Mouse (Mus musculus) forebrain, embryonic 14.5 days (tissue): ENCODE data around the gene Mydgf. TPM values are rescaled to one million over a fixed set of nuclear protein-coding genes. Genes with fewer than 3 reads are reported as not detected.

ENCODE experiments used
- ATAC-seq: fragments of 200-750 bp; cut with Nextera tagmentation; 2 replicates; pipeline ENCODE4 v1.8.0; 2017; ENCODE audit warnings: mild to moderate bottlenecking, moderate library complexity
- DNase-seq: peaks from one replicate; pipeline ENCODE4 v3.0.0-alpha.2; 2015; ENCODE audit warnings: low spot score
- H3K27ac ChIP-seq: fragments of 300-500 bp; sonication (generic); 2 replicates; pipeline ENCODE4 v1.5.1; 2014; ENCODE audit warnings: low read depth, mild to moderate bottlenecking, control low read depth, low read length, moderate library complexity
- H3K27me3 ChIP-seq: fragments of 300-500 bp; sonication (generic); replicated peaks from 2 replicates; pipeline ENCODE4 v1.6.1; 2014; ENCODE audit warnings: low read length, control low read depth, mixed read lengths; ENCODE audit not compliant: control insufficient read depth, insufficient read depth
- H3K36me3 ChIP-seq: fragments of 300-500 bp; sonication (generic); 2 replicates; pipeline ENCODE4 v1.6.1; 2014; ENCODE audit warnings: low read length, control low read depth; ENCODE audit not compliant: control insufficient read depth, insufficient read depth
- H3K4me1 ChIP-seq: fragments of 300-500 bp; sonication (generic); 2 replicates; pipeline ENCODE4 v1.6.1; 2014; ENCODE audit warnings: antibody characterized with exemption, low read length, control low read depth; ENCODE audit not compliant: control insufficient read depth, insufficient read depth
- H3K4me2 ChIP-seq: fragments of 300-500 bp; sonication (generic); 2 replicates; pipeline ENCODE4 v1.6.1; 2014; ENCODE audit warnings: mild to moderate bottlenecking, control low read depth, low read length
- H3K4me3 ChIP-seq: fragments of 300-500 bp; sonication (generic); 2 replicates; pipeline ENCODE4 v1.5.1; 2014; ENCODE audit warnings: low read depth, low read length, control low read depth
- H3K9ac ChIP-seq: fragments of 300-500 bp; sonication (generic); 2 replicates; pipeline ENCODE4 v1.6.1; 2014; ENCODE audit warnings: mild to moderate bottlenecking, low read length, control low read depth, moderate library complexity
- H3K9me3 ChIP-seq: fragments of 300-500 bp; sonication (generic); replicated peaks from 2 replicates; pipeline ENCODE4 v1.6.1; 2016; ENCODE audit warnings: low read length, control low read depth, mixed read lengths; ENCODE audit not compliant: control insufficient read depth
- WGBS: fragments of 180-500 bp; shearing (Covaris S2); extraction: QIAGEN DNeasy Blood & Tissue Kit; methylation state at CpG from one replicate; pipeline ENCODE4 v1.1.7; 2014; 5-methylcytosine and 5-hydroxymethylcytosine counted together
- polyA plus RNA-seq: library from polyadenylated mRNA; unstranded; fragments of >200 nt; fragmentation: Nextera tagmentation; extraction: Ambion mirVana; gene quantifications from 2 replicates; pipeline ENCODE4 v1.2.1, GENCODE M21; 2014

Mydgf gene
- polyA plus RNA-seq, 1 experiment from 2014 or later, result 63.5 TPM

DNA sequence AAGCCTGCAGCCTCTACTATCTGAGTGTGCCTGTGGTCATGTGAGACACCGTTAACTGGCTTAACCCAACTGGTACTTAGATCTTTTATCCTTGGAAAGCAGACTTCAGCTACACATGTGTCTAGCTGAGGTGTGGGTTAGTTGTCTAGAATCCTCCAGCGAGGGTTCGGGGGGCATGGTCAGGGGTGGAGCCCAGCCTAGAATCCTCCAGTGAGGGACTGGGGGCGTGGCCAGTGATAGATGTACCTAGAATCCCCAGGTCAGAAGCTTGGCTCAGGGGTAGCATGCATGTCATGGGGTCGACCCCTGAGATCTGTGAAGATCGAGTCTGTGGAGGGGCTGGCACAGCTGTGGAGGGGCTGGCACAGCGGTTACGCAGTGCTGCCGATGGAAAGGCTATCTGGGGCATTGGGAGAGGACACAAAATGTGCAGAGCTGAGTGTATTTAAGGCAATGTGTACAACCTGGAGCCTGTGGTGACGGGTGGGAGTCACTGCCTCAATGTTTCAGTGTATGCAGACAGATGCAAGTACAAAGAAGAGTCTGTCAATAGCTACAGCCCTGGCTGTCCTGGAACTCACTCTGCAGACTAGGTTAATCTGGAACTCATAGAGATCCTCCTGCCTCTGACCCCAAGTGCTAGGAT is 10.2 kb downstream of the Mydgf start:
- 58% methylated on average over 10 of the region's 10 CpGs for WGBS
- ATAC-seq, result no peak; the same call in 1 of the 2 replicates
- H3K4me1 ChIP-seq, result no peaks in the 10 kb centered on the region
- no peak overlapping the region for H3K27ac ChIP-seq
- no peak overlapping the region for H3K4me3 ChIP-seq
- H3K4me2 ChIP-seq, result no peak overlapping the region
- H3K27me3 ChIP-seq, result no peaks in the 10 kb centered on the region
- peaks cover 42% of the 10 kb centered on the region for H3K36me3 ChIP-seq
- no peak overlapping the region for H3K9ac ChIP-seq
- no peak for DNase-seq
- H3K9me3 ChIP-seq, result no peaks in the 10 kb centered on the region

DNA sequence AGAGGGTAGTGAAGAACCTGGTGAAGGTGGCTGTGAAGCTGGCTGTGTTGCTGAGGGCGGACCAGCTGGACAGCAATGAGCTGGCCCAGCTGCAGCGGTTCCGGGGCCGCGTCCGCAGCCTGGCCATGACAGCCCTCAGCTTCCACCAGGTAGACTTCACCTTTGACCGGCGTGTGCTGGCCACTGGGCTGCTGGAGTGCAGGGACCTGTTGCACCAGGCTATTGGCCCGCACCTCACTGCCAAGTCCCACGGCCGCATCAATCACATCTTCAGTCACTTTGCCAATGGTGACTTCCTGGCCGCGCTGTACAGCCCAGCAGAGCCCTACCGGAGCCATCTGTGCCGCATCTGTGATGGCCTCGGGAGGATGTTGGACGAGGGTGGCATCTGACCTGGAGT is 11.8 kb downstream of the Mydgf start:
- no peak for DNase-seq
- no peak overlapping the region for H3K9ac ChIP-seq
- 93% methylated on average over 17 of the region's 17 CpGs for WGBS
- H3K4me2 ChIP-seq, result no peak overlapping the region
- no peaks in the 10 kb centered on the region for H3K9me3 ChIP-seq
- no peaks in the 10 kb centered on the region for H3K4me1 ChIP-seq
- H3K27ac ChIP-seq, result no peak overlapping the region
- no peak overlapping the region for H3K4me3 ChIP-seq
- no peaks in the 10 kb centered on the region for H3K27me3 ChIP-seq
- no peak for ATAC-seq
- H3K36me3 ChIP-seq, result peaks cover 27% of the 10 kb centered on the region

DNA sequence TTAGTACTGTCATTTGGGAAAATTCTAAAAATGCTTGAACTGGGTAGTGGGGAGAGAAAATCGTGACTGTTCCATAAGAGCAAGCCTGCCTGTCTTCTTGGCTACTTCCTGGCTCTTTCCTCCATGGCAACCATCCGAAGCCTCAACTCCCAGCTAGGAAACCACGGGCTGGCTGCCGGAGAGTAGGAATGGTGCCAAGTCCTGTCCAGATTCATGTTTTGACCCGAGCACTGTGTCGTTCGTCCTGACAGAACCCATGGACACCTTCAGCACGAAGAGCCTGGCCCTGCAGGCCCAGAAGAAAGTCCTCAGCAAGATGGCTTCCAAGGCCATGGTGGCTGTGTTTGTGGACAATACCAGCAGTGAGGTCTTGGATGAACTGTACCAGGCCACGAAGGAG is 12.3 kb downstream of the Mydgf start:
- ATAC-seq (no peak), DNase-seq (no peak)
- Histone ChIP-seq H3K4me3 (no peak overlapping the region), H3K27ac (no peak overlapping the region), H3K9ac (no peak overlapping the region), H3K4me2 (no peak overlapping the region), H3K4me1 (no peaks in the 10 kb centered on the region), H3K27me3 (no peaks in the 10 kb centered on the region), H3K9me3 (no peaks in the 10 kb centered on the region), H3K36me3 (peaks cover 23% of the 10 kb centered on the region)
- WGBS, result 85% methylated on average over 9 of the region's 9 CpGs

DNA sequence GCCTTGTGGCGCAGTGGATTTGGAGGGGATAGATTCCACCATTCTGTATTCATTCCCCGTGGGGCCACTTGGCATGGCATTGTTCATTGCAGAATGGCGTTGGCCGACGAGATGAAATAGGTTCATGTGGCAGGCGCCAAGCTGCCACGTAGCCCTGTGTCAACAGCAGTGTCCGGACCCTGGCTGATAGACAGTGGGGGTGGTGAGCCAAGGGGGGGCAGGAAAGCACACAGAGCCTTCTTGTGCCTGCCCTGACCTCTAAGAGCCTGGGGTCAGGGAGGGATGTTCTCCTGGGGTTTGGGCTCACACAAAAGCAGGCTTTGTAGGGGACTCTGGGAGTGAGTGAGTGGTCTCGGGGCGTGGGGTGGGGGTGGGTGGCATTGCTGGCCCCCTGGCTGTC is 13.1 kb downstream of the Mydgf start:
- Histone ChIP-seq H3K4me3 (no peak overlapping the region), H3K9ac (no peak overlapping the region), H3K4me1 (no peaks in the 10 kb centered on the region), H3K4me2 (no peak overlapping the region), H3K36me3 (peaks cover 16% of the 10 kb centered on the region), H3K27ac (no peak overlapping the region), H3K27me3 (no peaks in the 10 kb centered on the region), H3K9me3 (no peaks in the 10 kb centered on the region)
- no peak for DNase-seq
- WGBS, result 22% methylated on average over 10 of the region's 10 CpGs
- peak; percentile 22; the same call in 1 of the 2 replicates for ATAC-seq

DNA sequence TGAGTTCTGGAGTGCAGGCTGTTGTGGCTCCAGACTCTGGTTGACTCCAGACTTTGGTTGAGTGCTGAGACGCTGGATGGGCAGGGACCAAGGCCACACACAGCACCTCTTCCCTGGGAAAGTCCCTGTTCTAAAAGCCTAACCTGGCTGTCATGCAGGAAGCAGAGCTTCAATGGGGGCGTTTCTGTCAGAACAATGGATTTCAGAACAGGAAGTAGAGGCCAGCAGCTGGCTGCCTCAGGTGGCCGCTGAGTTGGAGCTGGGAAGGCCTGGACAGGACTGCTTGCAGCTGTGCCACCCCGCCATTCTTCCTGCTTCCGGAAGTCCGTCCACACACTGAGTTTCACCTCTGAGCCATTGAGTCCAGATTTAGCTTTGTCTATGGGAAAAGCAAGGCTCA is 13.9 kb downstream of the Mydgf start:
- WGBS, result 57% methylated on average over 6 of the region's 6 CpGs
- ATAC-seq, result no peak

DNA sequence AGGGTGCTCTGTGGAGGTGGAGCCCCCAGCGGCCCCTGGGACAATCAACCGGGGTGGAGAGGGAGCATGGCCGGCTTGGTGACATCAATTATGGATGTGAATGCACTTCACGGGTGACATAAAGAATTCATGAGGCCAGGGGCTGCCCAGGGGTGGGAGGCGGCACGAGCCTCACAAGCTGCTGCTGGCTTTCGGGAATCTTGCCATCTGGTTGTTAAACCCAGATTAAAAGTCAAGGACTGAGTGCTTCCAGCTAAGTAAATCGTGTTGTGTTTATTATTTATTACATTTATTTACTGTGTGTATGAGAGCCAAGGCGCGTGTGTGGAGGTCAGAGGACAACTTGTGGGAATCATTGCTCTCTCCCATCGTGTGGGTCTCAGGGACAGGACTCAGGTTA is 18.0 kb downstream of the Mydgf start:
- Histone ChIP-seq H3K9ac (no peak overlapping the region), H3K27me3 (no peaks in the 10 kb centered on the region; the same call in 1 of the 2 replicates), H3K27ac (no peak overlapping the region), H3K36me3 (no peaks in the 10 kb centered on the region), H3K9me3 (no peaks in the 10 kb centered on the region), H3K4me1 (peaks cover 10% of the 10 kb centered on the region; the same call in 1 of the 2 replicates), H3K4me3 (no peak overlapping the region), H3K4me2 (no peak overlapping the region)
- no peak for DNase-seq
- ATAC-seq, result no peak
- WGBS, result 61% methylated on average over 11 of the region's 11 CpGs

More for the DNA sequence above, 13.9 kb downstream of the Mydgf start:
- Histone ChIP-seq H3K27ac (no peak overlapping the region), H3K36me3 (peaks cover 8% of the 10 kb centered on the region), H3K27me3 (no peaks in the 10 kb centered on the region), H3K4me1 (no peaks in the 10 kb centered on the region), H3K4me2 (no peak overlapping the region), H3K9ac (no peak overlapping the region), H3K4me3 (no peak overlapping the region), H3K9me3 (no peaks in the 10 kb centered on the region)
- no peak for DNase-seq

DNA sequence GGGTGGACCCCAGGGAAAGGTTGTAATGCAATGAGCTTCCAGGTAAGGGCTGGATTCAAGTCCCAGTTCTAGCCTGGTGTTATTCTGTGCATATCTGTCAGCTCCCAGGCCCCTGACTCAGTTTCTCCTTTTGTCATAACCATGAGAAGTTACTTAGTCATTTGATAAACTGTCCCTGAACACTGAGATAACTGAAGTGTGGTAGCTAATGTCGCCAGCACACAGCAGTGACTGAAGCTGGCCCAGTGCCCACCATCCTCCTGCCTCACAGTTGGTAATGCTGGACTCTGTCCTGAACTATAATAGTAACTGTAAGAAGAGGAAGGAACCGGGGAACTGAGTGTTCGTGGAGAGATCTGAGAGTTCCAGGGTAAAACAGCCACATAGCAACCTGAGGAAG is 19.2 kb downstream of the Mydgf start:
- Histone ChIP-seq H3K9ac (no peak overlapping the region), H3K4me3 (no peak overlapping the region), H3K27ac (no peak overlapping the region), H3K9me3 (no peaks in the 10 kb centered on the region), H3K4me2 (no peak overlapping the region), H3K4me1 (peaks cover 10% of the 10 kb centered on the region; the same call in 1 of the 2 replicates), H3K27me3 (no peaks in the 10 kb centered on the region; the same call in 1 of the 2 replicates), H3K36me3 (no peaks in the 10 kb centered on the region)
- DNase-seq (no peak), ATAC-seq (no peak)
- WGBS, result 79% methylated on average over 3 of the region's 3 CpGs

DNA sequence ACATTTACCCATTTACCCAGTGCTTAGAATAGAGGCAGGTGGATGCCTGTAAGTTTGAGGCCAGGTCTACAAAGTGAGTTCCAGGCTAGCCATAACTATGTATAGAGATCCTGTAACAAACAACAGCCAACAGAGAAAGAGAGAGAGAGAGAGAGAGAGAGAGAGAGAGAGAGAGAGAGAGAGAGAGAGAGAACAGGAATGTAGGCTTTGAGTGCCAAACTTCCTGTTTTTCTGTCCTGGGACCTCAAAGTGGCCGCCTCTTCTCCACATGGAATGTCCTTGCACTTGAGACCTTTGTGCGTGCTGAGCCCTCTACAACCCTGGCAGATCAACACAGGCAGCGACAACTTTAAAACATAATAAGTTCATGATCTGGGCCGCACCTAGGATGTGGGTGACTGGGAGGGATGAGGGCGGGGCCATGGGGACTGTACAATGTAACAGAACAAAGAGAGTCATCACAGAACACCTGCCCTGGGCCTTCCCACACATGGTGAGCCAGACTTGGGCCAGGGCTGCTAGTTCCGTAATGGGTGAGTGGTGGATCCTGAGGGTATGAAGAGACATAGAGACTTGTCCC is 20.1 kb downstream of the Mydgf start:
- no peak overlapping the region for H3K4me3 ChIP-seq
- H3K4me1 ChIP-seq, result peaks cover 10% of the 10 kb centered on the region; the same call in 1 of the 2 replicates
- H3K9ac ChIP-seq, result no peak overlapping the region
- H3K4me2 ChIP-seq, result peak overlapping the region; percentile 65
- no peak for ATAC-seq
- no peaks in the 10 kb centered on the region for H3K36me3 ChIP-seq
- no peaks in the 10 kb centered on the region; the same call in 1 of the 2 replicates for H3K27me3 ChIP-seq
- no peak overlapping the region for H3K27ac ChIP-seq
- no peaks in the 10 kb centered on the region for H3K9me3 ChIP-seq
- 87% methylated on average over 6 of the region's 6 CpGs for WGBS
- no peak for DNase-seq

DNA sequence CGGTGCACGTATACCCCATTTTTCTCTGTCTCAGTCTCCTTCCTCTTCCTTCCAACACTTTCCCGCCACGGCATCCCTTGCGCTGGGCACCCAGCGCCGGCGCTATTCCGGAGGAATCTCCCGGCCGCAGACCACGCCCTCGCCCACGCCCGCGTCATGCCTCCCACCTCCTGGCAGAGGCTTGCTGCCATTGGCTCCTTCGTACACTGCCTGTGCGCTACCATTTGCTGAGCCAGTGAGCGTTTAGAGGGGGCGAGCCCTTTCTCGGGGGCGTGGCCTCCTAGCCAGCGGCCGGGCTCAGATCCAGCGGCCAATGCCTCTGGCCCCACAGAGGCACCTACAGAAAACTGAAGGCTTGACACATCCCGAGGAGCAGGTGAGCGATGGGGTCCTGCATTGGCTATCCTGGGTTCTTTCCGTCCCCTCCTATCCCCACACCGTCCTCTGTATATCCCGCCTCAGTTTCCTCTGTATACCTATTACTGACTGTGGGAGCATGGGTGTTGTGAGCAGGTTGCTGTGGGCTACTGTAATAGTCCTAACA is 21.4 kb downstream of the Mydgf start, which contains the start of gene Tnfaip8l1:
TSS of gene Tnfaip8l1 (plus strand) at position 247 of the 544 bp plus-strand sequence.
- Histone ChIP-seq H3K4me3 (peak within 1 kb of the TSS; percentile 36), H3K4me2 (peak within 1 kb of the TSS; percentile 65), H3K4me1 (peaks cover 10% of the 10 kb centered on the region; the same call in 1 of the 2 replicates), H3K27me3 (no peaks in the 10 kb centered on the region; the same call in 1 of the 2 replicates), H3K36me3 (no peaks in the 10 kb centered on the region), H3K9me3 (no peaks in the 10 kb centered on the region), H3K9ac (peak within 1 kb of the TSS; percentile 55), H3K27ac (no peak within 1 kb of the TSS)
- peak; percentile 98 for ATAC-seq
- peak; percentile 96 for DNase-seq
- WGBS, result 1% methylated on average over 30 of the region's 30 CpGs
